Mouse (Mus musculus) intestine, postnatal 0 days (tissue): ENCODE measurements around the gene St7l. TPM values are rescaled to one million over a fixed set of nuclear protein-coding genes. Genes with fewer than 3 reads are reported as not detected.

ENCODE experiments used
- ATAC-seq: fragments of 200-750 bp; cut with Nextera tagmentation; 2 replicates; pipeline ENCODE4 v1.8.0; 2017; ENCODE audit warnings: mild to moderate bottlenecking, moderate TSS enrichment, moderate library complexity
- H3K27ac ChIP-seq: fragments of 300-500 bp; sonication (generic); 2 replicates; pipeline ENCODE4 v1.5.1; 2014; ENCODE audit warnings: mild to moderate bottlenecking, low read depth, low read length, moderate library complexity
- H3K27me3 ChIP-seq: fragments of 300-500 bp; sonication (generic); replicated peaks from 2 replicates; pipeline ENCODE4 v1.6.1; 2014; ENCODE audit warnings: low read length, mixed read lengths; ENCODE audit not compliant: control insufficient read depth, insufficient read depth
- H3K36me3 ChIP-seq: fragments of 300-500 bp; sonication (generic); 2 replicates; pipeline ENCODE4 v1.6.1; 2014; ENCODE audit warnings: mild to moderate bottlenecking, moderate library complexity; ENCODE audit not compliant: control insufficient read depth, insufficient read depth
- H3K4me1 ChIP-seq: fragments of 300-500 bp; sonication (generic); replicated peaks from 2 replicates; pipeline ENCODE4 v1.6.1; 2014; ENCODE audit warnings: antibody characterized with exemption, low read length, mixed read lengths; ENCODE audit not compliant: control insufficient read depth, insufficient read depth
- H3K4me2 ChIP-seq: fragments of 300-500 bp; sonication (generic); replicated peaks from 2 replicates; pipeline ENCODE4 v1.6.1; 2014; ENCODE audit warnings: low read depth, mild to moderate bottlenecking, moderate library complexity
- H3K4me3 ChIP-seq: fragments of 300-500 bp; sonication (generic); 2 replicates; pipeline ENCODE4 v1.5.1; 2014; ENCODE audit warnings: low read depth, low read length
- H3K9ac ChIP-seq: fragments of 300-500 bp; sonication (generic); 2 replicates; pipeline ENCODE4 v1.6.1; 2014; ENCODE audit warnings: mild to moderate bottlenecking, low read depth, low read length
- H3K9me3 ChIP-seq: fragments of 300-500 bp; sonication (generic); 2 replicates; pipeline ENCODE4 v1.6.1; 2016; ENCODE audit warnings: mixed run types; ENCODE audit not compliant: control insufficient read depth
- CTCF ChIP-seq: sonication (generic); IDR thresholded peaks from 2 replicates; pipeline ENCODE4 v1.5.1; 2016; ENCODE audit warnings: low read depth, mild to moderate bottlenecking, control low read depth, antibody characterized with exemption, moderate library complexity
- WGBS: fragments of 180-500 bp; shearing (Covaris S2); extraction: QIAGEN DNeasy Blood & Tissue Kit; methylation state at CpG from one replicate; pipeline ENCODE4 v1.1.7; 2014; 5-methylcytosine and 5-hydroxymethylcytosine counted together
- polyA plus RNA-seq: library from polyadenylated mRNA; unstranded; fragments of >200 nt; fragmentation: Nextera tagmentation; extraction: Ambion mirVana; gene quantifications from 2 replicates; pipeline ENCODE4 v1.2.1, GENCODE M21; 2015

The St7l gene
- polyA plus RNA-seq, 1 experiment from 2014 or later: 21.9 TPM

GRCm38 (mm10) chr3:104906007-104906406, 42.2 kb downstream of the St7l start:
- TF ChIP-seq CTCF: no peak
- H3K27me3 ChIP-seq: no peaks in the 10 kb centered on the region
- no peak overlapping the region for H3K4me3 ChIP-seq
- WGBS: 91% methylated on average over 3 of the region's 3 CpGs
- peaks cover 35% of the 10 kb centered on the region for H3K36me3 ChIP-seq
- H3K9me3 ChIP-seq: no peaks in the 10 kb centered on the region
- no peak overlapping the region for H3K27ac ChIP-seq
- no peaks in the 10 kb centered on the region for H3K4me1 ChIP-seq
- H3K4me2 ChIP-seq: no peak overlapping the region
- H3K9ac ChIP-seq: no peak overlapping the region
- no peak for ATAC-seq

- Histone ChIP-seq H3K27me3 (no peaks in the 10 kb centered on the region), H3K4me3 (no peak overlapping the region), H3K9me3 (no peaks in the 10 kb centered on the region), H3K36me3 (peaks cover 33% of the 10 kb centered on the region), H3K4me1 (no peaks in the 10 kb centered on the region), H3K27ac (no peak overlapping the region), H3K9ac (no peak overlapping the region), H3K4me2 (no peak overlapping the region)
- ATAC-seq: no peak
- TF ChIP-seq CTCF: no peak
- WGBS: 88% methylated on average over 6 of the region's 6 CpGs
Observed at GRCm38 (mm10) chr3:104909195-104909594, 45.4 kb downstream of the St7l start.

- 73% methylated on average over 3 of the region's 3 CpGs for WGBS
- ATAC-seq: no peak
- no peaks in the 10 kb centered on the region for H3K4me1 ChIP-seq
- no peak overlapping the region for H3K9ac ChIP-seq
- TF ChIP-seq CTCF: no peak
- no peaks in the 10 kb centered on the region for H3K9me3 ChIP-seq
- H3K4me3 ChIP-seq: no peak overlapping the region
- no peaks in the 10 kb centered on the region for H3K27me3 ChIP-seq
- no peak overlapping the region for H3K27ac ChIP-seq
- peaks cover 19% of the 10 kb centered on the region for H3K36me3 ChIP-seq
- H3K4me2 ChIP-seq: no peak overlapping the region
Observed at GRCm38 (mm10) chr3:104914986-104915385, 51.2 kb downstream of the St7l start.

- Histone ChIP-seq H3K27ac (no peak overlapping the region), H3K9me3 (no peaks in the 10 kb centered on the region), H3K36me3 (peaks cover 17% of the 10 kb centered on the region), H3K4me2 (no peak overlapping the region), H3K27me3 (no peaks in the 10 kb centered on the region), H3K4me1 (no peaks in the 10 kb centered on the region), H3K9ac (no peak overlapping the region), H3K4me3 (no peak overlapping the region)
- no peak for ATAC-seq
- no peak for TF ChIP-seq CTCF
- WGBS: 93% methylated on average over 6 of the region's 6 CpGs
Observed at GRCm38 (mm10) chr3:104929385-104929784, 65.6 kb downstream of the St7l start.

- no peak for TF ChIP-seq CTCF
- ATAC-seq: peak; percentile 74; the same call in 1 of the 2 replicates
- Histone ChIP-seq H3K4me2 (peak overlapping the region; percentile 30), H3K4me1 (no peaks in the 10 kb centered on the region), H3K27me3 (no peaks in the 10 kb centered on the region), H3K9me3 (no peaks in the 10 kb centered on the region), H3K27ac (peak overlapping the region; percentile 51), H3K9ac (no peak overlapping the region), H3K4me3 (no peak overlapping the region), H3K36me3 (peaks cover 5% of the 10 kb centered on the region; the same call in 1 of the 2 replicates)
- 66% methylated on average over 2 of the region's 2 CpGs for WGBS
Observed at GRCm38 (mm10) chr3:104937728-104938305, 74.0 kb downstream of the St7l start.

- TF ChIP-seq CTCF: no peak
- Histone ChIP-seq H3K4me1 (no peaks in the 10 kb centered on the region), H3K9me3 (no peaks in the 10 kb centered on the region), H3K36me3 (peaks cover 5% of the 10 kb centered on the region; the same call in 1 of the 2 replicates), H3K27ac (peak overlapping the region; percentile 51), H3K4me3 (no peak overlapping the region), H3K9ac (no peak overlapping the region), H3K27me3 (no peaks in the 10 kb centered on the region), H3K4me2 (peak overlapping the region; percentile 30)
- WGBS: 35% methylated on average over 4 of the region's 4 CpGs
- ATAC-seq: peak; percentile 84
Observed at GRCm38 (mm10) chr3:104938327-104938726, 74.5 kb downstream of the St7l start.
